Mouse (Mus musculus) brain, embryonic 14.5 days (tissue): ENCODE data around the gene Lrrc51. TPM values are rescaled to one million over a fixed set of nuclear protein-coding genes. Genes with fewer than 3 reads are reported as not detected.

Source experiments
- DNase-seq: peaks from one replicate; pipeline ENCODE4 v3.0.0-alpha.2; 2011; ENCODE audit warnings: low read depth
- CTCF ChIP-seq: fragments of 200-500 bp; IDR thresholded peaks from 2 replicates; pipeline ENCODE4 v1.5.1; 2012; ENCODE audit warnings: inconsistent platforms, mild to moderate bottlenecking, moderate library complexity, borderline replicate concordance; ENCODE audit not compliant: insufficient read depth, insufficient read length; ENCODE audit errors: extremely low read depth
- POLR2A ChIP-seq: fragments of 200-500 bp; IDR thresholded peaks from 2 replicates; pipeline ENCODE4 v1.6.1; 2012; ENCODE audit warnings: mild to moderate bottlenecking, inconsistent platforms, borderline replicate concordance; ENCODE audit not compliant: poor library complexity, insufficient read depth, insufficient read length, severe bottlenecking; ENCODE audit errors: extremely low read depth
- polyA plus RNA-seq: library from polyadenylated mRNA; depleted of rRNA; stranded (reverse); fragments of >200 nt; gene quantifications from 2 replicates; pipeline ENCODE4 v1.2.3, GENCODE M21; 2012

Gene Lrrc51
- polyA plus RNA-seq, 1 experiment = 10.8 TPM

DNA sequence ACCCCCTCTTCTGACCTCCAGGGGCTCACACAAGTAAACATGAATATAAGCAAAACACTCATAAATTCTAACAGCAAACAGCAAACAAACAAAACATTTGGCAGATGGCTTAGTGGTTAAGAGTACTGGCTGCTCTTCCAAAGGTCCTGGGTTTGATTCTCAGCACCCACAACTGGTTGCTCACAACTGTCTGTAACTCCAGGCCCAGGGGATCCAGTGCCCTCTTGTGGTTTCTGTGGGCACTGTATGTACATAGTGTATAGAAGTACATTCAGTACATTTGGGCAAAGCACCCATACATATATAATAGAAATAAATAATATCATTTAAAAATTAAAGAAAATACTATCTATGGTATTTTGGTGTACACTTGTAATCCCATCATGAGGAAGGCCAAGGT is 30.8 kb downstream of the Lrrc51 start:
- TF ChIP-seq CTCF (no peak), POLR2A (no peak)
- no peak for DNase-seq

DNA sequence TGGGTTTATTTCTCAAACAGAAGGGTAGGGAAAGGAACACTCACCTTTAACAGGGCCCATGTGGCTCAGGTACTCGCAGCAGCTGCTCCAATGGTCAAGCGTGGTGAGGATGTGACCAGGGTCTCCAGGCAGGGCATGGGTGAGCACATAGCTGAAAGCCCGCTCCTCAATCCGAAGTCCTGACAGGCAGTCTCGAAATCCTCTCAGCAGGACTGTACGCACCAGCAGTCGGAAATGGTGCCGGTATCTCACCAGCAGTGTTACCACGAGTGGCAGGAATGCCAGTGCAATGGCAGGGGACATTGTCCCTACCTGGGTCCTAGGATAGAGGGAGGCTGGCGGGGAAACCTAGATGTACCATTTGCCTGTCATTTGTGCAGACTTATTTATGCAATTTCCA is 31.7 kb downstream of the Lrrc51 start:
- DNase-seq = no peak
- TF ChIP-seq POLR2A (no peak), CTCF (no peak)

DNA sequence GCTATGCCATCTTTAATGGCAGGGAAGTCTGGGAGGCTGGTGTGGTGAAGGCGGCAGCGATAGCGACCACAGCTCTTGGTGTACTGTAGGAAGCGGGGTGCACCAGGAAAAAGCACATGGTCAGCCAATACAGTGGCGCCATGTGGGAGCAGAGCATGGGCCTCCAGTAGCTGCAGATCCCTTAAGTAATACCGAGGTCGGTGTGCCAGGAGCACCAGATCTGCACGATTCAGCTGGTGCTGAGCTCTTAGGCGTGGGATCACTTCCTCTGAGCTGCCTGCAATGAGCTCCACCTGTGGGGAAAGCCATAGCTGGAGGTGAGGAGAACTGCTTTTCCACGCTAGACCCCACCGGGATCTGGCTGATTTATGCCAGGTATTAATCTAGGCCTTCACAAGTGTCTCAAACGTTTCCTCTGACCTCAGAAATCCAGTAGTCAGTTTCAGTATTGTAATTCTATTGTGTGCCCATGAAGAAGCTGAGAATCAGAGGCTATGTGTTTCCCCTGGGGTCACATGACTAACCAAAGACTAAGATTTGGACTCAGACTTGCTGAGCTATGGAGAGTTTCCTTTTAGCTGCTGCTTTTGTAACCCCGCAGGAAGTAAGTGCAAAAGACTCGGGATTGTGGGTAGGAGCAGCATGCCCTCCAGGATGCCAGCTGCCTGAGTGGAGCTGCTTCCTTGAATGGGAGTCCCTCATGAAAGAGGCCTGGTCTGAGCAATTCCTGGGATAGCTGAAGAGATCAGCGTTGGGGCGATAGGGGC is 33.2 kb downstream of the Lrrc51 start:
- TF ChIP-seq CTCF = no peak
- TF ChIP-seq POLR2A = no peak
- no peak for DNase-seq

DNA sequence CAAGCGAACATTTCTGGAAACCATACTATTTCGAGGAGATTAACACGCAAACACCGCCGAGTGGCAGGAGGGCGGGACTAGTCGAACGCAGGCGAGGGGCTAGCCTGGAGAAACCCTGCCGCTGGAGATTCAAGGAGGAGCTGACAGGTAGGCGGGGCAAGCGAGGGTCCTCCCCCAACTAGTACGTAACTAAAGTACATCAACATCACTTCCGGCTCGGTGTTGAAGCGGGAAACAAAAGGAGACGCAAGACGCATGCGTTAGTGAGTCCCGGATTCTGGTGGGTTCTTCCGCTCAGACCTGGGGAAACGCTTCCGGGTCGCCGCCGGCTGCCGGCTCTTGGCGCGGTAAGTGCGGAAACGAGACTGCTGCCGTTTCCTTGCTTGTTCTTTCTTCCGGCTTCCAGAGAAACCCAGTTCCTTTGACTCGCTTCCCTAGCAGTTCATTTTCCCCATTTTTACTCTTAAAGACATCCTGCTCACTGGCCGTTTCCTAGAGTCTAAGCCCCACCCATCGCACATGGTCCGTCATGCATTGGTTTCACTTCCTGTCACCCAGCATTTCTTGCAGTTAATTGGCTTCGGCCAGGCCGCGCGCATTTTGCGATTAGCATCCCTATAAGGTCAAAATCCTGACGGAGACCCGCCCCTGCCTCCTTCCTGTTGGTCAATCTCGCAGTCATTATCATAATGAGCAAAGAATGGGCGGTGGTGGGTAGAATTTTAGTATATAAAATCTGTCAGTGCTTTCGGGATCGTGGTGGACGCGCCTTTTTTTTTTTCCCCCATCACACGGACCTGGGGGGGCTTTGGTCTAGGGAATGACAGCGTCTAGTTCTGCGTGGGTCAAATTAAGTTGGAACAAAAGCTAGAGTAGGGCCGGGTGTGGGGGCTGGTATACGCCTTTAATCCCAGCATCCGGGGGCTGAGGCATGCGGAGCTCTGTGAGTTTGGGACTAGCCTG is 37.3 kb downstream of the Lrrc51 start:
- no peak for TF ChIP-seq CTCF
- TF ChIP-seq POLR2A = 0 out of 2 replicates have a peak, but pooled peaks have one; percentile 33
- DNase-seq = peak; percentile 100

DNA sequence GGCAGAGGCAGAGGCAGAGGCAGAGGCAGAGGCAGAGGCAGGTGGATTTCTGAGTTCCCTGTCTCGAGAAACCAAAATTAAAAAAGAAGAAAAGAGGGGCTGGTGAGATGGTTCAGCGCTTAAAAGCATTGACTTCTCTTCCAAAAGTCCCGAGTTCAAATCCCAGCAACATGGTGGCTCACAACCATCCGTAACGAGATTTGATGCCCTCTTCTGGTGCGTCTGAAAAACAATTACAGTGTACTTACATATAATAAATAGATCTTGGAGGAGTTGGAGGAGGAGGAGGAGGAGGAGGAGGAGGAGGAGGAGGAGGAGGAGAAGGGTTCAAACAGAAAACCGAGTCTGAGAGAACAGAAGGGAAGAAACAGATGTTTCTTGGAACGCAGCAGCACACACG is 38.0 kb downstream of the Lrrc51 start:
- no peak for DNase-seq
- TF ChIP-seq POLR2A (no peak), CTCF (no peak)

DNA sequence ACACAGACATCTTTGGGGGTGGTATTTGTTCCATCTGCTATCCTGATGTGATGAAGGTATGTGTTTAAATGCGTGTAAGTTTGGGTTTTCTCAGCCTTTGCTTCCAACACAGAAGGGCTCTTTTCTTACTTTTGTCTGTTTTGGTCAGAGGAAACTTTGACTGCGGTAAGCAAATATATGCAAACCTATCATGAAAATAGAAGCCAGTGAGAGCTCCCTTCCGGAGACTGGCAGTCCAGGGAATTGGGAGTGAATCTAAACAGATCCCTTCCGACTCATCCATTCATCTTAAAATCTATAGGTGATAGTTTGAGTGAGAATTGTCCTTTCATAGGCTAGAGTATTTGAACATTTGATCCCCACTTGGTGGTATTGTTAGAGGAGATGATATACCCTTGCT is 45.2 kb downstream of the Lrrc51 start:
- TF ChIP-seq POLR2A (no peak), CTCF (no peak)
- DNase-seq = no peak

DNA sequence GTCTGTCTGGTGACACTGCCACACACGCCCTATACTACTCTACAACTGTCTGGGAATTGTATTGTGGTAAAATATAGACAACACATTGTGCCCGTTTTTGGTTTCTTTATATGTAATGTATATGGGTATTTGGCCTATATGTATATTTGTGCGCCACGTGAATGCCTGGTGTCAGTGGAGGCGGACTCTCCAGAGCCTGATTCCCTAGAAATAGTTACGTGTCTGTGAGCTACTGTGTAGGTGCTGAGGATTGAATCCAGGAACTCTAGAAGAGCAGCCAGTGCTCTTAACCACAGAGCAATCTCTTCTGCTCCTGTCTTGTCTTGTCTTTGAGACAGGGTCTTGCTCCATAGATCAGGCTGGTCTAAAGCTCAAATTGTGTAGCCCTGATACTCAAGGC is 47.4 kb downstream of the Lrrc51 start:
- no peak for DNase-seq
- TF ChIP-seq CTCF = no peak
- TF ChIP-seq POLR2A = no peak

DNA sequence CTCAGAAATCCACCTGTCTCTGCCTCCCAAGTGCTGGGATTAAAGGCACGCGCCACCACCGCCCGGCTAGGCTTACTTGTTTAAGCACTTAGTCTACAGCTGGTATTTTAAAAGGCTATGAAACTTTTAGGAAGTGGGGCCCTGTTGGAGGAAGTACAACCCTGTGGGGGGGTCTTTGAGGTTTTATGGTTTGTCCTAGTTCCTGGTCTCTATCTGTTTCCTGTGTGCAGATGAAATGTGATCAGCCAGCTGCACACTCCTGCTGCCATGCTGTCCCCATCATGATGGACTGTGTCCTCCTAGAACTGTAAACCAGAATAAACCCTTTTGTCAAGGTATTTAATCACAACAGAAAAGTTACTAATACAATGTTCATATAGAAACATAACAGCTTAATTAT is 49.5 kb downstream of the Lrrc51 start:
- no peak for DNase-seq
- TF ChIP-seq POLR2A (no peak), CTCF (no peak)

DNA sequence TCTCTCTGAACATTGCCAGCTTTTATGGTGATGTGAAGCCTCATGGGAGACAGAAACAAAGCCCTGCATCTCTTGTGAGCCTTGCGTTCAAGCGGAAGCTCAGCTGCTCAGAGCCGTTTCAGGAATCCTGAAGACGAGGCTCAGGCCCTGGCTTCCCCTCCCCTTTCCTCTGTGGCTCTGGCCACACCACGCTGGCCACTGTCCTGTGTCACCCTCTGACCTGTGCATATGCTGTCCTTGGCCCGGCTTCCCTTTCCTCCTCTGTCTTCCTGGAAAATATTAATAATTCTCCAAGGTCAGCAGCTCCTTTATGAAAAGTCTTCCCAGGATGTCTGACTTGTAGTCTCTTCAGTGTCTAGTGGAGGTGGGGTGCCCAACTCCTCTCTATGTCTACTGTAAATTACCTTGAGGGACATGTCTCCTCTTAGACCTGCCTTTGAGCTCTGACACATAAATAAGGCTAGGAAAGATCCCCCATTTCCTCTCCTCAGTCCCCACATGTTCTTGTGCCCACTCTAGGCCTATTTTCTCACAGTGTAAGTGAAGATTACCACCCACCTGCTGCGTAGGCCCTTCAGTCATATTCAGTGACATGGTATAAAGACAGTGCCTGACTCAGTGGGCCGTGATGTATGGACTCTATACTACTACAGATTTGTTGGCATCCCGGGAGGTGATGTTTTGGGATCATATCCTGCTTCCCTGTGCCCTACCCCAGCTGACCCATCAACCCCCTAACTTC is 51.1 kb downstream of the Lrrc51 start:
- no peak for DNase-seq

DNA sequence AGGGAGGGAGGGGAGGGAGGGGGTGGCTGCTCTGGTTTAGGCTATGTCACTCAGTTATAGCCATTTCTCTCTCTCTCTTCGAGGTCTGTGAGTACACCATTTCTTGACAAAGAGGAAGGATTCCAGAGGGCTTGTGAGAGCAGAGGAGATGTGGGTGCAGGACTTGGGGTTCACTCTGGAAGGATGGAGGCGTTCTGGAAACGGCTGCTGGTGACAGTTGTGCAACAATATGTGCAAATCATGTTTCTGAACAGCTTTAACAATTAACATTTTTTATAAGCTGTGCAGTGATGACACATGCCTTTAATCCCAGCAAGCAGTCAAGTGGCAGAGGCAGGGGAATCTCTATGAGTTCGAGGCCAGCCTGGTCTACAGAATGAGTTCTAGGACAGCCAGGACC is 52.8 kb downstream of the Lrrc51 start:
- TF ChIP-seq POLR2A (no peak), CTCF (no peak)

More for the DNA sequence above, 51.1 kb downstream of the Lrrc51 start:
- TF ChIP-seq CTCF (no peak), POLR2A (no peak)

DNA sequence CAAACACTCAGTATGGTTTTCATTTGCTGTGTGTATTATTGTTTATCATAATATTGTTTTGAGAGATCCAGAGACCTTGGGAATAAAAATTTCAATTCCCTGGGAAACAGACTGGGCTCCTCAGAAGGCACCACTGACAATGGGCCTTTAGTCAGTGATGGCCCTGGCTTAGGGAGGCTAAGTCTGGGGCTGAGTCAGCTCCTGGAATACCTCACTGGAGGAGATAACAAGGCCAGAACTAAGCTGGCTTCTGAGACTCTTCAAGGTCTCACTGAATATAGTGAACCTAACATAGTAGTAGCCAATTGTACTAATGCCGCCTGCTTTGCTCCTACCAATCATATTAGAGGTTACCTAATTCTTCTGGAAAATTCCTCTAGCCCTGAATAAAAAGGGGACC is 57.7 kb downstream of the Lrrc51 start:
- no peak for TF ChIP-seq POLR2A
- DNase-seq = no peak

More for the DNA sequence above, 52.8 kb downstream of the Lrrc51 start:
- DNase-seq = no peak
